Mouse (Mus musculus): ENCODE data around the gene Fgfr2. TPM values are rescaled to one million over a fixed set of nuclear protein-coding genes. Genes with fewer than 3 reads are reported as not detected.

The Fgfr2 gene
- polyA plus RNA-seq, 1 experiment from 2014 or later: 93.6 TPM

DNA sequence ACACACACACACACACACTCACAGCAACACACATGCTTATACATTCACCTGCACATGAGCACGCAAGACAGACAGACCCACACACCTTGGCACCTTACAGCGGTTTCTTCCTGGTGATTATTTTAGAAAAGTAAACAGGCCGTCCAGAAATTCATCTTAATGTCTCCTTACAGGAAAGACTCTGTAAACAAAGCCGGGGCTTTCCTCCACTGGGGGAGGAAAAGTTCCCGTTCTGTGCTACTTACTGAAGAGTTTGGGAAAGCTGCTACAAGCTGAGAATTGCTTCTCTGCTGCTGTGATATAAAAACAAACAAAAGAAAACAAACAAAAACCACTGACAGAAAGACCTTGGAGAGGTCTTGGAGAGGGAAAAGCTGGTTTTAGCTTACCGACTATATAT is 2314.5 kb downstream of the Fgfr2 start:
- Histone ChIP-seq H3K36me3 (ENCODE audit: control insufficient read depth, insufficient read depth, low read length) (no peaks in the 10 kb centered on the region), H3K9ac (ENCODE audit: low read length) (no peak overlapping the region), H3K27me3 (ENCODE audit: control insufficient read depth, insufficient read depth, low read length) (no peaks in the 10 kb centered on the region), H3K27ac (ENCODE audit: low read depth, low read length) (no peak overlapping the region), H3K4me2 (ENCODE audit: low read depth, low read length, severe bottlenecking) (no peak overlapping the region), H3K9me3 (ENCODE audit: control insufficient read depth, low read length) (no peaks in the 10 kb centered on the region), H3K4me1 (replicated peaks; ENCODE audit: control insufficient read depth, insufficient read depth, low read length) (no peaks in the 10 kb centered on the region), H3K4me3 (ENCODE audit: low read depth, low read length) (no peak overlapping the region)
- DNase-seq (ENCODE audit: low spot score): no peak
- 85% methylated on average over 6 of the region's 6 CpGs for WGBS
- no peak for ATAC-seq (replicated peaks; ENCODE audit: low FRiP score)

DNA sequence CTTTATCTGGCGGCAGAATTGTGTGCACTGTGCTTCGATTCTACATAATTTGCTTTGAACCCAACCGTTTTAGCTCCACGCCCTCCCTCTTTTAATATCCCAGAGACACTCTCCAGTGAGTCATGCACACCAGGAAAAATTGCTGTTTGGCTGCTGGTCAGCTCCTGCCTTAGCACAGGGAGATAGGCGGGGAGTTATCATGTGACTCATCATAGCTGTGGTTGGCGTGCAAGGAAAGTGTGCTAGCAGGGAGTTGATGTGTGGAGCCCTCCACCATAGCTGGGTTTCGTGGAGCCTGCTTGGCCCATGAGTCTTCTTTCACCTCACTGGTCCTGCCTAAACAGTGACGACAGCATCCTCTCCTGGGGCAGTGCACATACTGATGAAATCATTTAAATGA is 2315.4 kb downstream of the Fgfr2 start:
- no peak for DNase-seq (ENCODE audit: low spot score)
- H3K9me3 ChIP-seq (ENCODE audit: control insufficient read depth, low read length): no peaks in the 10 kb centered on the region
- 81% methylated on average over 8 of the region's 8 CpGs for WGBS

DNA sequence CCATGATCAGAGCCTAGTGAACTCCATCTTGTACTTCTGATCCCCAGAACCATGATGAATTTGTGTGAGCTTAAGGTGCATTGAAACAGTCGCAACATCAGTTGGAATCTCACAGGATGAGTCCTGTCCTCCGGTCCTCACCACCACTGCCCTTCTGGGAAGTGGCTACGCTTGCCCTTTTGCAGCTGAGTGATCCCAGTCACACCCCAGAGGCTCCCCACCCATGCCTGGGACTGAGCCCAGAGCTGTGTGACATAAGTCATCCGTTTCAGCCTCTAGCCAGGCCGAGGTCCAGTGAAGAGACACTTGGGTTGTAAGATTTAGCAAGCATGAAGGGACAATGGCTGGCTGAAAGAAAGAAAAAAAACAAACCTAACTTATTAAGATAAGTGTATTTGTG is 2318.2 kb downstream of the Fgfr2 start:
- H3K9ac ChIP-seq (ENCODE audit: low read length): no peak overlapping the region
- H3K4me1 ChIP-seq (replicated peaks; ENCODE audit: control insufficient read depth, insufficient read depth, low read length): no peaks in the 10 kb centered on the region
- ATAC-seq (replicated peaks; ENCODE audit: low FRiP score) (no peak), DNase-seq (ENCODE audit: low spot score) (no peak)
- no peaks in the 10 kb centered on the region for H3K36me3 ChIP-seq (ENCODE audit: control insufficient read depth, insufficient read depth, low read length)
- H3K27ac ChIP-seq (ENCODE audit: low read depth, low read length): no peak overlapping the region
- no peaks in the 10 kb centered on the region for H3K27me3 ChIP-seq (ENCODE audit: control insufficient read depth, insufficient read depth, low read length)
- no peaks in the 10 kb centered on the region for H3K9me3 ChIP-seq (ENCODE audit: control insufficient read depth, low read length)
- H3K4me2 ChIP-seq (ENCODE audit: low read depth, low read length, severe bottlenecking): no peak overlapping the region
- no peak overlapping the region for H3K4me3 ChIP-seq (ENCODE audit: low read depth, low read length)
- 86% methylated on average over 5 of the region's 5 CpGs for WGBS

More for the DNA sequence above, 2315.4 kb downstream of the Fgfr2 start:
- Histone ChIP-seq H3K9ac (ENCODE audit: low read length) (no peak overlapping the region), H3K27ac (ENCODE audit: low read depth, low read length) (no peak overlapping the region), H3K36me3 (ENCODE audit: control insufficient read depth, insufficient read depth, low read length) (no peaks in the 10 kb centered on the region), H3K4me1 (replicated peaks; ENCODE audit: control insufficient read depth, insufficient read depth, low read length) (no peaks in the 10 kb centered on the region), H3K4me2 (ENCODE audit: low read depth, low read length, severe bottlenecking) (no peak overlapping the region), H3K27me3 (ENCODE audit: control insufficient read depth, insufficient read depth, low read length) (no peaks in the 10 kb centered on the region), H3K4me3 (ENCODE audit: low read depth, low read length) (no peak overlapping the region)
- no peak for ATAC-seq (replicated peaks; ENCODE audit: low FRiP score)

DNA sequence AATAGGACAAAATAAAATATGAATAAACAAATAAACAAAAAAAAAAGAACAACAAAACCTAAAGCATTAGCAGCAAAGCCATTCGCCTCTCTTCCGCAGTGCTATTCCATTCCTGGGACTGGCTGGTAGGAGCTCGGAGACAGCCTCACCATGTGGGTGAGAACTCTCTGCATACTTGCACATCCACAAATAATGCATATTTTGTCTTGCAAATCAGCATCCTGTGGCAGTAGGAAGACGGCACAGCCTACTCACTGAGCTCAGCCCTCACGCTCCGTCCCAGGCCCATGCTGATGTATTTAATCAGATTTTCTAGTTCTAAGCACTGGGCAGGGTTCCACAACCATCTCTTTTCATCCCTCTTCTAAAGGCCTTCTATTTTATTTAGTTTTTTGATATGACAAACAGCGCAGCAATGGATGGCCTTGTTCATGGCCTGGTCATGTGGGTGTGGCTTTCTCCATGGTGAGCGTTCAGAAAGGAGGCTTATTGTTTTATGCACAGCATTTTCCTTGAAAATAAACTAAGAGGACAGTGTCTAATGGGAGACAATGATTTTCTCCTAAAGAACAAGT is 2319.8 kb downstream of the Fgfr2 start:
- Histone ChIP-seq H3K4me1 (replicated peaks; ENCODE audit: control insufficient read depth, insufficient read depth, low read length) (no peaks in the 10 kb centered on the region), H3K27me3 (ENCODE audit: control insufficient read depth, insufficient read depth, low read length) (no peaks in the 10 kb centered on the region), H3K4me3 (ENCODE audit: low read depth, low read length) (no peak overlapping the region), H3K36me3 (ENCODE audit: control insufficient read depth, insufficient read depth, low read length) (no peaks in the 10 kb centered on the region), H3K9ac (ENCODE audit: low read length) (no peak overlapping the region), H3K4me2 (ENCODE audit: low read depth, low read length, severe bottlenecking) (no peak overlapping the region), H3K9me3 (ENCODE audit: control insufficient read depth, low read length) (no peaks in the 10 kb centered on the region), H3K27ac (ENCODE audit: low read depth, low read length) (no peak overlapping the region)
- ATAC-seq (replicated peaks; ENCODE audit: low FRiP score): no peak
- WGBS: 90% methylated on average over 8 of the region's 8 CpGs
- DNase-seq (ENCODE audit: low spot score): no peak

DNA sequence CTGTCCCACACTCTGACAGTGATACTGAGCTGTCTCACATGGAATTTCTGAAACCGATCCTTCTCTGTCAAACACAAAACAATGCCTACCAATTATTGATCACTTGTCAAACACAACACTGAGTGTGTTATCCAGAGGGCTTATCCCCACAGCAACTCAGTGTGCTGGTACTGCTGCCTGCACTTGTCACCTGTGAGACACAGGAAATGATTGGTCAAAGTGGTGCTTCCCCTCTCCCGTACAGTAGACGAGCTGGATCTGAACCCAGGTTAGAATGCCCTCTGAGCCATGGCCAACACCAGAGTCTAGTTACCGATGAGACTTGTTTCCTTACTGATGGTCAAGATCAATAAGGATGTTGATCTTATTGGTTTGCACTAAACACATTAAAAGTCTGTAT is 2321.3 kb downstream of the Fgfr2 start:
- Histone ChIP-seq H3K36me3 (ENCODE audit: control insufficient read depth, insufficient read depth, low read length) (no peaks in the 10 kb centered on the region), H3K4me1 (replicated peaks; ENCODE audit: control insufficient read depth, insufficient read depth, low read length) (no peaks in the 10 kb centered on the region), H3K27me3 (ENCODE audit: control insufficient read depth, insufficient read depth, low read length) (no peaks in the 10 kb centered on the region), H3K9ac (ENCODE audit: low read length) (no peak overlapping the region), H3K4me2 (ENCODE audit: low read depth, low read length, severe bottlenecking) (no peak overlapping the region), H3K27ac (ENCODE audit: low read depth, low read length) (no peak overlapping the region), H3K4me3 (ENCODE audit: low read depth, low read length) (no peak overlapping the region), H3K9me3 (ENCODE audit: control insufficient read depth, low read length) (no peaks in the 10 kb centered on the region)
- WGBS: 97% methylated on average over 4 of the region's 4 CpGs
- no peak for DNase-seq (ENCODE audit: low spot score)
- no peak for ATAC-seq (replicated peaks; ENCODE audit: low FRiP score)

DNA sequence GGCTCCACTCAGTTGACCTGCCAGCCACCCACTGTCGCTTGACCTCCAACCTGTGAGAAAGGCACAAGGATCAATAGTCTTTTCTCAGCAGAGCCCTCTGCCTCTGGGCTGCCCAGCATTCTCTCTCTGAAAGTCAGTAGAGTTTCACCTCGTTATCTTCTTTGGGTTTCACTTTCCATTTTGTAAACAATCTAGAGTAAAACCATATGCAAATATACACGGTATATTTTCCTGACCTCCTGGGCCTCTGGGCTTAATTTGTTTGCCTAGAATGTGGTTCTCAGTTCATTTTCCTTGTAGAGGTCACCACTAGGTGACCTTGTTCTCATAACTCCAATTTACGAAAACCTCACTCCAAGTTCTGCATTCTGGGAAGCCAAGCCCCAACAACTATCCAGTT is 2322.5 kb downstream of the Fgfr2 start:
- DNase-seq (ENCODE audit: low spot score) (no peak), ATAC-seq (replicated peaks; ENCODE audit: low FRiP score) (no peak)
- Histone ChIP-seq H3K4me3 (ENCODE audit: low read depth, low read length) (no peak overlapping the region), H3K4me1 (replicated peaks; ENCODE audit: control insufficient read depth, insufficient read depth, low read length) (no peaks in the 10 kb centered on the region), H3K36me3 (ENCODE audit: control insufficient read depth, insufficient read depth, low read length) (no peaks in the 10 kb centered on the region), H3K9ac (ENCODE audit: low read length) (no peak overlapping the region), H3K9me3 (ENCODE audit: control insufficient read depth, low read length) (no peaks in the 10 kb centered on the region), H3K27me3 (ENCODE audit: control insufficient read depth, insufficient read depth, low read length) (no peaks in the 10 kb centered on the region), H3K4me2 (ENCODE audit: low read depth, low read length, severe bottlenecking) (no peak overlapping the region), H3K27ac (ENCODE audit: low read depth, low read length) (no peak overlapping the region)
- 67% methylated on average over 4 of the region's 4 CpGs for WGBS

DNA sequence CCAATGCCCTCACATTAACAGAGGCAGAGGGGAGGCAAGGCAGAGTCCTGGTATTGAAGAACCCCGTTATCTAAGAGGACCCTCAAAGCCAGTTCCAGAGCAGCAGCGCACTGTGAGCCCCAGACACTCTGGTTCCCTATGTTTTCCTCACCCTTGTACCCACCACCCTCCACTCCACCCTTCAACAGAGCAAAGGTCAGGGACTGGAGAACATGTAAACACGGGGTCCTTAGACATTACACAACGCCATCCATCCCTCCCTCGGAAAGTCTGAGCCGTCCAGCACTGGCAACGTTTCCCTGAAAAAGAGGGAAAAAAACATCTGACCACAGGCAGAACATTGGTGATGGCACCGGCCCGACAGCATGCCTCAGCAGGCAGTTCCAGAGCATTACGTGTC is 2323.7 kb downstream of the Fgfr2 start:
- Histone ChIP-seq H3K27ac (ENCODE audit: low read depth, low read length) (no peak overlapping the region), H3K9ac (ENCODE audit: low read length) (no peak overlapping the region), H3K4me1 (replicated peaks; ENCODE audit: control insufficient read depth, insufficient read depth, low read length) (no peaks in the 10 kb centered on the region), H3K4me2 (ENCODE audit: low read depth, low read length, severe bottlenecking) (no peak overlapping the region), H3K9me3 (ENCODE audit: control insufficient read depth, low read length) (no peaks in the 10 kb centered on the region), H3K27me3 (ENCODE audit: control insufficient read depth, insufficient read depth, low read length) (no peaks in the 10 kb centered on the region), H3K36me3 (ENCODE audit: control insufficient read depth, insufficient read depth, low read length) (no peaks in the 10 kb centered on the region), H3K4me3 (ENCODE audit: low read depth, low read length) (no peak overlapping the region)
- ATAC-seq (replicated peaks; ENCODE audit: low FRiP score): no peak
- 92% methylated on average over 10 of the region's 10 CpGs for WGBS
- DNase-seq (ENCODE audit: low spot score): no peak

DNA sequence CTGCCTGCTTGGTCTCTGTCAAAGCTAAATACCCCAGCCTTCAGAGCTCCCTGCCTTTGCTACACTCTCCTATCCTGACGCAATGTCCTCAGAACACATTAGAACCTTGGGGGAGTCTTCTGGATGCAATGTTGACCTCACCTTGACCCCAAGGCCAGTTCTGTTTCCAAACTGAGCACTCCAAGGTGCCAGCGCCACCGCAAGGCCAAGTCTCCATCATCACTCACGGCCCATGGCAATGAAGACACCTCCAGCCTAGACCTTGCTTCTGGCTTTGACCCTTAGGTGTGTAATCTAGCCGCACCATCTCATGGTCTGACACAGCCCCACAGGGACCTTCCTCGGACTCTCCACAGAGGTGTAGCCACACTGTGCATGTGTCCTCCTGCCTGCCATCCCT is 2325.6 kb downstream of the Fgfr2 start:
- Histone ChIP-seq H3K27me3 (ENCODE audit: control insufficient read depth, insufficient read depth, low read length) (no peaks in the 10 kb centered on the region), H3K4me3 (ENCODE audit: low read depth, low read length) (no peak overlapping the region), H3K9ac (ENCODE audit: low read length) (no peak overlapping the region), H3K4me1 (replicated peaks; ENCODE audit: control insufficient read depth, insufficient read depth, low read length) (no peaks in the 10 kb centered on the region), H3K9me3 (ENCODE audit: control insufficient read depth, low read length) (no peaks in the 10 kb centered on the region), H3K36me3 (ENCODE audit: control insufficient read depth, insufficient read depth, low read length) (no peaks in the 10 kb centered on the region), H3K4me2 (ENCODE audit: low read depth, low read length, severe bottlenecking) (no peak overlapping the region), H3K27ac (ENCODE audit: low read depth, low read length) (no peak overlapping the region)
- no peak for ATAC-seq (replicated peaks; ENCODE audit: low FRiP score)
- WGBS: 94% methylated on average over 6 of the region's 6 CpGs
- DNase-seq (ENCODE audit: low spot score): no peak

DNA sequence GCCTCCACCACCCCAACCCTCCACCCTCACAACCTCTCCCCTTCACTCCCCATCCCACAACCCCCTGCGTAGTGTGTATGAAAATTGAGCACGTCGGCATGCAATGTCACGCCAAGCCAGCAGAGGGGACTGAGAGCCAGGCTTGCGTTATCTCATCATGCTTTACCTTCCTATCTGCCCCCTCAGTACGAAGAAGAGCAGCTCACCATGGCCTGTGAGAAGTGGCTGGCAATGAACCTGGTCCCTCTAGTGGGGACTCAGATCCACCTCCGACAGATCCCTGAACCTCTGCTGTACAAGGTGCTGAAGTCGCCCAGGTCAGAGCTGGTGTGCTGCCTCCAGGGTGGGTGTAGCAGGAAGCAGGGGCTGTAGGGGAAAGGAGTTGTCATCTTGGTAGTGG is 2326.4 kb downstream of the Fgfr2 start:
- Histone ChIP-seq H3K4me1 (replicated peaks; ENCODE audit: control insufficient read depth, insufficient read depth, low read length) (no peaks in the 10 kb centered on the region), H3K27ac (ENCODE audit: low read depth, low read length) (no peak overlapping the region), H3K9ac (ENCODE audit: low read length) (no peak overlapping the region), H3K4me2 (ENCODE audit: low read depth, low read length, severe bottlenecking) (no peak overlapping the region), H3K27me3 (ENCODE audit: control insufficient read depth, insufficient read depth, low read length) (no peaks in the 10 kb centered on the region), H3K36me3 (ENCODE audit: control insufficient read depth, insufficient read depth, low read length) (no peaks in the 10 kb centered on the region), H3K9me3 (ENCODE audit: control insufficient read depth, low read length) (no peaks in the 10 kb centered on the region), H3K4me3 (ENCODE audit: low read depth, low read length) (no peak overlapping the region)
- WGBS: 65% methylated on average over 8 of the region's 8 CpGs
- DNase-seq (ENCODE audit: low spot score) (no peak), ATAC-seq (replicated peaks; ENCODE audit: low FRiP score) (no peak)
